Mouse (Mus musculus): ENCODE data around the gene Hoxa1.

The Hoxa1 gene

GRCm38 (mm10) chr6:52170898-52171223 lies 12.7 kb upstream of the Hoxa1 start:
- no peak for DNase-seq (ENCODE audit: low spot score)

GRCm38 (mm10) chr6:52170166-52170897 lies 12.2 kb upstream of the Hoxa1 start:
- DNase-seq (ENCODE audit: low spot score): no peak

GRCm38 (mm10) chr6:52169499-52170165 lies 11.5 kb upstream of the Hoxa1 start:
- no peak for DNase-seq (ENCODE audit: low spot score)

- DNase-seq (ENCODE audit: low spot score): peak; percentile 81
These were observed 10.3 kb upstream of the Hoxa1 start for GRCm38 (mm10) chr6:52168191-52169055.

GRCm38 (mm10) chr6:52167736-52168161 lies 9.6 kb upstream of the Hoxa1 start:
- no peak for DNase-seq (ENCODE audit: low spot score)

- no peak for DNase-seq (ENCODE audit: low spot score)
These were observed 9.1 kb upstream of the Hoxa1 start for GRCm38 (mm10) chr6:52167176-52167575.

- peak; percentile 47 for DNase-seq (ENCODE audit: low spot score)
These were observed 8.4 kb upstream of the Hoxa1 start for GRCm38 (mm10) chr6:52166431-52167077.

GRCm38 (mm10) chr6:52165441-52166370 lies 7.6 kb upstream of the Hoxa1 start:
- DNase-seq (ENCODE audit: low spot score): peak; percentile 78

GRCm38 (mm10) chr6:52164626-52165440 lies 6.7 kb upstream of the Hoxa1 start, which contains the start of gene Hoxa2:
Hoxa2 (minus strand) TSS chr6:52164831.
- DNase-seq (ENCODE audit: low spot score): peak; percentile 85

GRCm38 (mm10) chr6:52164051-52164625 lies 6.0 kb upstream of the Hoxa1 start:
- peak; percentile 66 for DNase-seq (ENCODE audit: low spot score)

- peak; percentile 75 for DNase-seq (ENCODE audit: low spot score)
These were observed 5.4 kb upstream of the Hoxa1 start for GRCm38 (mm10) chr6:52163366-52164031.

GRCm38 (mm10) chr6:52162611-52163365 lies 4.7 kb upstream of the Hoxa1 start:
- peak; percentile 73 for DNase-seq (ENCODE audit: low spot score)

GRCm38 (mm10) chr6:52162093-52162380 lies 3.9 kb upstream of the Hoxa1 start:
- no peak for DNase-seq (ENCODE audit: low spot score)

- peak; percentile 82 for DNase-seq (ENCODE audit: low spot score)
These were observed 3.4 kb upstream of the Hoxa1 start for GRCm38 (mm10) chr6:52161336-52162092.

GRCm38 (mm10) chr6:52160511-52161335 lies 2.6 kb upstream of the Hoxa1 start:
- DNase-seq (ENCODE audit: low spot score): peak; percentile 99

- peak; percentile 97 for DNase-seq (ENCODE audit: low spot score)
These were observed 1.9 kb upstream of the Hoxa1 start for GRCm38 (mm10) chr6:52159979-52160378.
